Mouse (Mus musculus): ENCODE measurements around the gene Uhmk1.
"Not testable (repeated sequence)": the region's sequence is repeated elsewhere in the genome, so short reads cannot be mapped to it uniquely, and the experiment has no call there.

Gene Uhmk1

GRCm38 (mm10) chr1:170214757-170215522 is at the start of gene Uhmk1:
Gene Uhmk1 (minus strand): TSS chr1:170215397.
- peak; percentile 88 for DNase-seq (ENCODE audit: low read depth)

GRCm38 (mm10) chr1:170255560-170255910 is 40.3 kb upstream of the Uhmk1 start:
- peak; percentile 80 for DNase-seq (ENCODE audit: low read depth)

- no peak for DNase-seq (ENCODE audit: low read depth)
Measured at GRCm38 (mm10) chr1:170254893-170255559, 39.8 kb upstream of the Uhmk1 start.

GRCm38 (mm10) chr1:170245016-170245415 is 29.8 kb upstream of the Uhmk1 start:
- no peak for DNase-seq (ENCODE audit: low read depth)

DNA sequence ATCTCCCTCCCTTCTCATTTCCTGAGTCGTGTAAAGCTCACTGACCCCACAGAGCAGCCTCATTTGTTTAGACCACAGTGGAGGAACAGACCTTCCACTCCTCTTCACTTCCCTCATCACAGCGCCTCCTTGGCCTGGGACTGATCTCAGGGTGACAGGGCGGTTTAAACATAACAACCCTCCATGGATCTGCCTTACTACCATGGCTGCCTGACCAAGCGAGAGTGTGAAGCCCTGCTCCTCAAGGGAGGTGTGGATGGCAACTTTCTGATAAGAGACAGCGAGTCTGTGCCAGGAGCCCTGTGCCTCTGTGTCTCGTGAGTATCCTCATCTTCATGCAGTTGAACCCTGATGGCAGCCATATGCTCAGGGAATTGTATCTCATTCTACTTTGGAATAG is 17.5 kb upstream of the Uhmk1 start, which contains the start of gene Sh2d1b2:
Sh2d1b2 (plus strand) TSS at position 62 of the 400 bp plus-strand sequence.
- DNase-seq (ENCODE audit: low read depth): not testable (repeated sequence)

DNA sequence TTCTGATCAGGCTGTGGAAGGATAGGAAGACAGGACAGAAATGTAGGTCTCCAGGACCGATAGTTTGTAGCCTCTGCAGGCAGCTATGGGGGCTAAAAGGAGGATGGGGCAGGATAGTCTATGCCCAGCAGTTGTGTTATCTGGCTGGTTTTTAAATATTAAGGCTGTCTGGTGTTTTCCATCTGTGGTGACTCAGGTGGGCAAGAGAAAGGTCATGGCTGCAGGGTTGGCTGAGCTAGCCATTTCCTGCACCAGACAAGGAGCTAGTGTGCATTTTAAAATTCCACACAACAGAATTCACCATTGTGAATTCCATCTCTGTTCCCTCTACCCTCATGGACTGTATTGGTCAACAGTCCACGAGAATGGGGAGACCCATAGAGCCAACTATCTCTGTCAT is 8.1 kb upstream of the Uhmk1 start:
- no peak for DNase-seq (ENCODE audit: low read depth)

- no peak for DNase-seq (ENCODE audit: low read depth)
Measured at GRCm38 (mm10) chr1:170220351-170220750, 5.2 kb upstream of the Uhmk1 start.

GRCm38 (mm10) chr1:170218091-170218884 is 3.1 kb upstream of the Uhmk1 start:
- peak; percentile 64 for DNase-seq (ENCODE audit: low read depth)

DNA sequence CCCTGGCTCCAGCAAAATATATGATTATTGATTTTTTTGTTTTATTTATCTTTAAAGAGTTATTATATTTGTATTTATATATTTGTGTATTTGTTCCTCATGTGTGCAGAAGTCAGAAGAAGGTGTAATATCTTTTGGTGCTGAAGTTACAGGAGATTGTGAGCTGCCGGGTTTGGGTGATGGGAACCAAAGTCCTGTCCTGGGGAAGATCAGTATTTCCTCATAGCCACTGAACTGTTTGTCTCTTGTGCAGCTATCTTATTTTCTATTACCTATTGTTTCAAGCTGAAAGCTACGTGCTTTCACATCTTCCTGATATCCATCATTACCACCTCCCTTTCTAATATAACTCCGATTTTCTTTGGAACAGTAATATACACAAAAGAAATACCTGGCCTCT is 393 bp upstream of the Uhmk1 start:
- no peak for DNase-seq (ENCODE audit: low read depth)

DNA sequence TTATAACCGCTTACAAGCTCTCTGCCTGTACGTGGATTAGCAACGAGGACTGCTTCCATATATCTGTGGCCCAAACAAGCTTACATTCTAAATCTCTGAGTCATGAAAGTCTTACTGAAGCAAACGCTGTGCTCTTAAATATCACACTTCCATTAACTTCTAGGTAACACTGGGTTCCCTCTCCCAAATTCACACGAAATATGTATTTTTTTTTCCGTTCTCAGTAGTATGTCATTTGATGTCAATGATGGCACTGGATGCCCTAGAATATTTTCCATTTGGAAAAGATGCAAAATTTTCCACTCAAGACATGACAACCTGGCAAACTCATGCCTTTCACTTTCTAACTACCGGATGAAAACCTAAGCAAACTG is 827 bp downstream of the Uhmk1 start:
- peak; percentile 40 for DNase-seq (ENCODE audit: low read depth)

- no peak for DNase-seq (ENCODE audit: low read depth)
Measured at GRCm38 (mm10) chr1:170213181-170213879, 1.9 kb downstream of the Uhmk1 start.

DNA sequence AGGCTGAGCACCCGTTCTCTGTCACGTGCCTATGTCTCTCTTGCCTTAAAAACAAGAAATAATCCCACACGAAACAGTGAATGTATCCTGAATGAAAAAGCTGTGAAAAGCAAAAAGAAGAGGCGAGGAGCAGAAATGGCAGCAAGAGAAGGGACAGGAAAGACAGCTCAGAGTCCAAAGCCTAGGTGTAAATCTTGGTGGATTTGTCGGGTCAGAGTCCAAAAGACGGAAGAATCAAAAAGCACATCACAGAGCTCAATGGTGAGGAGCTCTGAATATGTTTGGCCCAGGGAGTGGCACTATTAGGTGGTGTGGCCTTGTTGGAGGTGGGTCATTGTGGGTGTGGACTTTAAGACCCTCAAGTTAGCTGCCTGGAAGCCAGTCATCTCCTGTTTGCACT is 8.8 kb downstream of the Uhmk1 start:
- no peak for DNase-seq (ENCODE audit: low read depth)

DNA sequence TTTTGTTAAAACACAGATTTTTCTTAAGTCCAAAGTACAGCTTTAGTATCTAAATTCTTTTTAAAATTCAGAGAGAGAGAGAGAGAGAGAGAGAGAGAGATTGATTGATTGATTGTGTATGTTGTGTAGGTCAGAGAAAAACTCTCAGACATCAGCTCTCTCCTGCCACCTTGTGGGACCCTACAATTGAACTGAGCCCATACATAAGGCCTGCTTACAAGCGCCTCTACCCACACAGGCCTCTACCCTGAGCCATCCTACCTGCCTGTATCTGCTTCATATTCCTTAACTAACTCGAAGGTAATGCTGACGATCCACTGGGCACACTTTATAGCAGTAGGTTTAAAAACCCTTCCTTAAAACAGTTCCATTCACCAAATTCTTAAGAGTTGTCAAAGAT is 14.8 kb downstream of the Uhmk1 start:
- DNase-seq (ENCODE audit: low read depth): peak; percentile 77

- DNase-seq (ENCODE audit: low read depth): no peak
Measured at GRCm38 (mm10) chr1:170196211-170196610, 19.0 kb downstream of the Uhmk1 start.

- DNase-seq (ENCODE audit: low read depth): no peak
Measured at GRCm38 (mm10) chr1:170191925-170192324, 23.3 kb downstream of the Uhmk1 start.

GRCm38 (mm10) chr1:170190225-170190624 is 25.0 kb downstream of the Uhmk1 start:
- DNase-seq (ENCODE audit: low read depth): no peak

DNA sequence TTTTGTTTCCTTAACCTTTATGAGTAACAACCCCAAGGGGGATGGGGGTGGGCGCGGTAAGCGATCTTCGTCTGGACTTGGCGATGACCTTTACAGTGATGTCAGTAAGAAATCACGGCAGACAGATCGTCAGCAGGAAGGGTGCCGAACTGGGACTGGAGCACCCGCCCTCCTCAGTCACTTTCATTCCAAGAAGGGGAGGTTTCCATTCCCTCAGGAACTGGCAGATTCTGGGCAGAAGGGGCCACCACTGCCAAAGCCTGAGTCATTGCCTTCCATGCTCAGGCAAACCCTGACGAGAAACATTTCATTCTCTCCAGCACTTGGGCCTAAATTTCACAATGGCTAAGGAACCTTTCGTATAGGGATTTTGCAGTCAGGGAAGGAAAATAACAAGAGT is 26.6 kb downstream of the Uhmk1 start:
- peak; percentile 93 for DNase-seq (ENCODE audit: low read depth)

DNA sequence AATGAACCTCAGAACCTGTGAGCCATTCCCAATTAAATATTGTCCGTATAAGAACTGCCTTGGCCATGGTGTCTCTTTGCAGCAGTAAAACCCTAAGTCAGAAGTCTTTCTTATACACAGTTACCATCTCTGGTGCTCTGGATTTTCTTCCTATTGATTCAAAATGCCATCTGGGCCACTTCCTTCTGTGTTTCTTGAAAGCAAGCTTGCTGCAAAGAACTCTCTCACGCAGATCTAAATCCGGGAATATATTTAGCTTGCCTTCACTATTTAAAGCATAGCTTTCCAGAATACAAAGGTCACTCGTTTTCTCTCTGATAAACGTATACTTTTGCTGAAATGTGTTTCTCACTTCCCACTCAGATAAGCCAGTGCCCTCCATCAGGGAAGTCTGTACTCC is 28.7 kb downstream of the Uhmk1 start:
- DNase-seq (ENCODE audit: low read depth): no peak

DNA sequence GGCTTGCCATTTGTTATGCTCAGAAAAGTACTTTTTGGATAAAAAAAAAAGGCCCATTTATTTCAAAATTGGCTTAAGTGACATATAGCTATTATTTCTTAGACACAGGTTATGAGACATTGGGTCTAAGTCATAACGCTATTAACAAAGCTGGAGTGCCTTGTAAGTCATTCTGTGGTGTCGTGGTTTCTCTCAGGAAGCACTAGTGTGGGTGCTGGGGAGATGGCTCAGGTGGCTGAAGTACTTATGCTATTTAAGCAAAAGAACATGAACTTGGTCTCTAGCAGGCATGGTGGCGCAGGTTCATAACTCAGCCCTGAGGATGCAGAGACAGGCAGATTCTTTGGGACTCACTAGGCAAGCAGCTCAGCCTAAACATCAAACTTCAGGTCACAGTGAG is 30.1 kb downstream of the Uhmk1 start:
- DNase-seq (ENCODE audit: low read depth): no peak

DNA sequence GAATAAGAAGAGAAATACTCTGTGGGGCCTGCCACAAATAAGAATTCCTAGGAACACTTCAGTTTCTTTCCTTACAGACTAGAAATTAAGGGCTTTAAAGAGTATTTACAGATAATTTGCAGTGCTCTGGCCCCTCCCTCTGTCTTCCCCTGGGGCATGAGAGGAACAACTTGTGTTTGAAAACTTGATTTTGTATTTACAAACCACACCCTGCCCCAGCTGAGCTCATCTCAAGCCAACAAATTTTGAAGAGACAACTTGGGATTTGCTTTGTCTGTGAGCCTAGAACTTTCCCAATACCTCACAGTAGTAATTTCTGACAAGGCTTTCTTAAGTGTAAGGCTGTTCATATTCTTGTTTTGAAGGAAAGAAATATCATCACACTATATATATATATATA is 32.5 kb downstream of the Uhmk1 start:
- DNase-seq (ENCODE audit: low read depth): no peak

DNA sequence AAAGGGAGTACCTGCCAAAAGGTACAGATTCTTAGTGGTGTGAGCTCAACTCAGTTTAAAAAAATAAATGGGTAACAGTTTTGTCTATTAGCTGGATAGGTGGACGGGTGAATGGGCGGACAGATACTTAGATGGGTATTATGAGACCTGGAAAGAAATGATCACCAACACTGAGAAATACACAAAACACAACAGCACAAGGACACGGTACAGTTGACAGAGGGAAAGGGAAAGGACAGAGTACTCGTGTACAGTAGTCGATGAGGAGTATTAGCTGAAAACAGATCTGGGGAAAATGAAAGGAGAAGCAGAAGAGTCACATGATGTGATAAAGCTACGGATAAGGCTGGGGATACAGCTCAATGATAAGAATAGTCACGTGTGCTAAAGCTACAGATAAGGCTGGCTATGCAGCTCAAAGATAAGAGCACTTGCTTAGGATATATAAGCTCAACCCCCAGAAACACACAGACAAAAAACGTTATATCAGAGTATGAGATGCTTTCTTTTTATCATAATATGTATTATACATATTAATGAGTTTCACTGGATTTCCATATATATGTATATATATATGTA is 38.4 kb downstream of the Uhmk1 start:
- no peak for DNase-seq (ENCODE audit: low read depth)

GRCm38 (mm10) chr1:170175848-170176247 is 39.3 kb downstream of the Uhmk1 start:
- no peak for DNase-seq (ENCODE audit: low read depth)

Data from NIH3T3 (cell line).